Mouse (Mus musculus) fat pad, adult 2 months (tissue): ENCODE results near the gene E030025P04Rik.

ENCODE experiments used
- DNase-seq: peaks from one replicate; pipeline ENCODE4 v3.0.0-alpha.2; 2011; ENCODE audit warnings: low read depth, low spot score; ENCODE audit errors: extremely low read depth

Gene E030025P04Rik

DNA sequence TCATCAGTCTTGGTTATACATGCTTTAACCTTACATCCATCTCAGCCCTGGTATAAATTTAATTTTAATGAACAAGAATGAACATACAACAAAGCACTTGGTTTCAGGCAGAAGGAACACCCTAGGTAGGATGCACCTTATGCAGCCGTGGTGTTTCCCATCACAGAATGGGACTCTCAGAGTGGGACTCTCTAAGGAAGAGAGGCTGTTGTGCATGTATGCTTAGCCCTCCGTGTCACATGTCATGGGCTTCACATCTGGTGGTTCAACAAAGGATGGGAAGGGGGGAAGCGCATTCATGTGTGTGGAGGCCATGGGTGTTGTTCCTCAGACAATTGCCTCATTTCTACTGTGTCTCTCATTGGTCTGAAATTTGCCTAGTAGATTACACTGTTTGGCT is 40.8 kb downstream of the E030025P04Rik start:
- no peak for DNase-seq

DNA sequence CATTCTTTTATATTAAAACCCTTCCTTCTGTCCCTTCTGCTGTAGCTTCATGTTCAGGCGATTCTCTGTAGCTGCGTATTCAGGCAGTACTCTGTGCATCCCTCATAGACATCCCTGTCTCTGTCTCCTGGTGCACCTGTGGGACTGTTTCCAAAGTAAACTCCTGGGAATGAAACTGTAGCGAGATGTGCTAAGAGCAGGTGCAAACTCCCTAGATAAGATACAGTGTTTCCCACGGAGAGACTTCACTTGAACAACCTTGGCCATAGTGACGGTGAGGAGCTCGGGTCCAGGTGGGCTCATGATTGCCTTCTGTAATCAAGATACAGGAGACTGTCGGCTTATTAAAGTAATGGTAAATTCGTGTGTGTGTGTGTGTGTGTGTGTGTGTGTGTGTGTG is 41.5 kb downstream of the E030025P04Rik start:
- DNase-seq, result no peak

DNA sequence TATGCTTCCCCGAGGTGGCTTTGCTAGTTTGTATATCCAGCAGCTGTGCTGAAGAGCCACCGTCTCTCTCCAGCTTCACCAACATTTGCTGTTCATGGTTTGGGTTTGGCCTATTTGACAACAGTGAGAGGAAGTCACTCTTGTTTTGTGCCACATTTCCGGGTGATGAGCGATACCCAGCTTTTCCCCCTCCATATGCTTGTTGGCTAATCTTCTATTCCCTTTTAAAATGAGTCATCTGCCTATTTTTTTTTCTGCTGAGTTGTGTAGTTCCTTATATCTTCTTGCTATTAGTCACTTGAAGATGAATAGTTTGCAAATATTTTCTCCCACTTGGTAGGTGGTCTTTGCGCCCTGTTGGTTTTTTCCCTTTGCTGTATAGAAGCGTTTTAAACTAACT is 43.9 kb downstream of the E030025P04Rik start:
- DNase-seq, result no peak

DNA sequence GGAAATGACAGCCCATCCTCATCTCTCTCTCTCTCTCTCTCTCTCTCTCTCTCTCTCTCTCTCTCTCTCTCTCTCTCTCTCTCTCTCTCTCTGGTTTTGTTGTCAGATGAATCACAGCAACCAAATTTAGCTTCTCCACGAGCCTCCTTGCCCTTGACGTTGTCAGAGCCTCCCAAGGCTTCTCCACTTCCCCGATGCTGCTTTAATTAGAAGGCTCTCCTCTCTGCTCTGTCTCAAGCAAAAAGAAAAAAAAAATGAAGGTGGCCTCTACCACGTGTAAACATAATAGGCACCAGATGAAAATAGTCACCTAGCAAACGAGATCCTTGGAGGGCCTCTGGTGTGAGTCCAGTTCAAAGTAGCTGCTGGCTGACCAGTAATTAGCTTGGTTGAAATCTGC is 52.3 kb downstream of the E030025P04Rik start:
- DNase-seq, result no peak
